Mouse (Mus musculus): Measurements from ENCODE around the gene Ech1. TPM values are rescaled to one million over a fixed set of nuclear protein-coding genes. Genes with fewer than 3 reads are reported as not detected.

Ech1 gene
- polyA plus RNA-seq, 1 experiment from 2014 or later: 69.1 TPM

- Histone ChIP-seq H3K4me3 (no peak overlapping the region), H3K4me1 (no peaks in the 10 kb centered on the region), H3K36me3 (ENCODE audit: poor library complexity, severe bottlenecking) (no peaks in the 10 kb centered on the region), H3K9me3 (replicated peaks) (no peaks in the 10 kb centered on the region), H3K27ac (no peak overlapping the region), H3K4me2 (no peak overlapping the region), H3K9ac (no peak overlapping the region), H3K27me3 (no peaks in the 10 kb centered on the region)
- ATAC-seq: no peak
- WGBS: 88% methylated on average over 9 of the region's 9 CpGs
Observed at GRCm38 (mm10) chr7:28838331-28838730, 13.3 kb downstream of the Ech1 start.

GRCm38 (mm10) chr7:28847273-28847672, 22.3 kb downstream of the Ech1 start:
- no peak overlapping the region for H3K9ac ChIP-seq
- ATAC-seq: no peak
- no peaks in the 10 kb centered on the region for H3K36me3 ChIP-seq (ENCODE audit: poor library complexity, severe bottlenecking)
- H3K4me2 ChIP-seq: no peak overlapping the region
- H3K27me3 ChIP-seq: no peaks in the 10 kb centered on the region
- no peak overlapping the region for H3K4me3 ChIP-seq
- H3K4me1 ChIP-seq: no peaks in the 10 kb centered on the region
- 87% methylated on average over 1 of the region's 1 CpGs for whole genome bisulfite sequencing
- no peaks in the 10 kb centered on the region; the same call in 1 of the 2 replicates for H3K9me3 ChIP-seq (replicated peaks)
- no peak overlapping the region for H3K27ac ChIP-seq

- no peak for ATAC-seq
- no peak overlapping the region for H3K27ac ChIP-seq
- H3K4me1 ChIP-seq: no peaks in the 10 kb centered on the region
- no peaks in the 10 kb centered on the region; the same call in 1 of the 2 replicates for H3K9me3 ChIP-seq (replicated peaks)
- H3K36me3 ChIP-seq (ENCODE audit: poor library complexity, severe bottlenecking): no peaks in the 10 kb centered on the region
- H3K4me2 ChIP-seq: no peak overlapping the region
- no peak overlapping the region for H3K9ac ChIP-seq
- 27% methylated on average over 1 of the region's 1 CpGs for WGBS
- no peak overlapping the region for H3K4me3 ChIP-seq
- no peaks in the 10 kb centered on the region for H3K27me3 ChIP-seq
Observed at GRCm38 (mm10) chr7:28849700-28850236, 24.8 kb downstream of the Ech1 start.

GRCm38 (mm10) chr7:28850642-28851041, 25.6 kb downstream of the Ech1 start:
- no peaks in the 10 kb centered on the region for H3K36me3 ChIP-seq (ENCODE audit: poor library complexity, severe bottlenecking)
- no peak overlapping the region for H3K4me3 ChIP-seq
- H3K27me3 ChIP-seq: no peaks in the 10 kb centered on the region
- no peaks in the 10 kb centered on the region for H3K4me1 ChIP-seq
- 82% methylated on average over 4 of the region's 4 CpGs for WGBS
- no peak for ATAC-seq
- H3K4me2 ChIP-seq: no peak overlapping the region
- no peak overlapping the region for H3K9ac ChIP-seq
- no peaks in the 10 kb centered on the region; the same call in 1 of the 2 replicates for H3K9me3 ChIP-seq (replicated peaks)
- no peak overlapping the region for H3K27ac ChIP-seq

- H3K9me3 ChIP-seq (replicated peaks): peaks cover 5% of the 10 kb centered on the region; the same call in 1 of the 2 replicates
- no peak overlapping the region for H3K4me3 ChIP-seq
- no peak overlapping the region for H3K27ac ChIP-seq
- no peak for ATAC-seq
- no peak overlapping the region for H3K9ac ChIP-seq
- WGBS: 91% methylated on average over 2 of the region's 2 CpGs
- no peaks in the 10 kb centered on the region for H3K27me3 ChIP-seq
- no peak overlapping the region for H3K4me2 ChIP-seq
- no peaks in the 10 kb centered on the region for H3K36me3 ChIP-seq (ENCODE audit: poor library complexity, severe bottlenecking)
- peaks cover 11% of the 10 kb centered on the region for H3K4me1 ChIP-seq
Observed at GRCm38 (mm10) chr7:28859953-28860352, 34.9 kb downstream of the Ech1 start.

- WGBS: 88% methylated on average over 6 of the region's 6 CpGs
- H3K27me3 ChIP-seq: no peaks in the 10 kb centered on the region
- no peak overlapping the region for H3K4me3 ChIP-seq
- no peak overlapping the region for H3K27ac ChIP-seq
- H3K4me2 ChIP-seq: no peak overlapping the region
- H3K4me1 ChIP-seq: peaks cover 15% of the 10 kb centered on the region
- H3K36me3 ChIP-seq (ENCODE audit: poor library complexity, severe bottlenecking): no peaks in the 10 kb centered on the region
- peaks cover 5% of the 10 kb centered on the region; the same call in 1 of the 2 replicates for H3K9me3 ChIP-seq (replicated peaks)
- ATAC-seq: no peak
- H3K9ac ChIP-seq: no peak overlapping the region
Observed at GRCm38 (mm10) chr7:28860898-28861297, 35.9 kb downstream of the Ech1 start.

- ATAC-seq: no peak
- peaks cover 17% of the 10 kb centered on the region for H3K4me1 ChIP-seq
- no peak overlapping the region for H3K27ac ChIP-seq
- no peak overlapping the region for H3K4me3 ChIP-seq
- no peak overlapping the region for H3K4me2 ChIP-seq
- no peaks in the 10 kb centered on the region for H3K27me3 ChIP-seq
- H3K9ac ChIP-seq: no peak overlapping the region
- H3K36me3 ChIP-seq (ENCODE audit: poor library complexity, severe bottlenecking): no peaks in the 10 kb centered on the region
- WGBS: 77% methylated on average over 15 of the region's 15 CpGs
- peaks cover 5% of the 10 kb centered on the region; the same call in 1 of the 2 replicates for H3K9me3 ChIP-seq (replicated peaks)
Observed at GRCm38 (mm10) chr7:28862817-28863499, 37.9 kb downstream of the Ech1 start.

GRCm38 (mm10) chr7:28863540-28863939, 38.5 kb downstream of the Ech1 start, which contains the start of gene Lgals7:
Gene Lgals7 (plus strand): TSS chr7:28863853.
- Histone ChIP-seq H3K36me3 (ENCODE audit: poor library complexity, severe bottlenecking) (no peaks in the 10 kb centered on the region), H3K9me3 (replicated peaks) (peaks cover 5% of the 10 kb centered on the region; the same call in 1 of the 2 replicates), H3K27ac (no peak within 1 kb of the TSS), H3K27me3 (no peaks in the 10 kb centered on the region), H3K4me3 (no peak within 1 kb of the TSS; the same call in 1 of the 2 replicates), H3K9ac (peak within 1 kb of the TSS; percentile 30; the same call in 1 of the 2 replicates), H3K4me2 (peak within 1 kb of the TSS; percentile 33; the same call in 1 of the 2 replicates), H3K4me1 (peaks cover 17% of the 10 kb centered on the region)
- no peak for ATAC-seq
- WGBS: 83% methylated on average over 6 of the region's 6 CpGs

GRCm38 (mm10) chr7:28864288-28864750, 39.3 kb downstream of the Ech1 start:
- ATAC-seq: no peak
- Histone ChIP-seq H3K4me2 (peak overlapping the region; percentile 33; the same call in 1 of the 2 replicates), H3K36me3 (ENCODE audit: poor library complexity, severe bottlenecking) (no peaks in the 10 kb centered on the region), H3K27me3 (no peaks in the 10 kb centered on the region), H3K9ac (peak overlapping the region; percentile 30; the same call in 1 of the 2 replicates), H3K4me1 (peaks cover 17% of the 10 kb centered on the region), H3K9me3 (replicated peaks) (peaks cover 5% of the 10 kb centered on the region; the same call in 1 of the 2 replicates), H3K27ac (no peak overlapping the region), H3K4me3 (no peak overlapping the region; the same call in 1 of the 2 replicates)
- WGBS: 43% methylated on average over 9 of the region's 9 CpGs

GRCm38 (mm10) chr7:28865481-28866300, 40.7 kb downstream of the Ech1 start:
- ATAC-seq: peak; percentile 53; the same call in 1 of the 2 replicates
- H3K4me2 ChIP-seq: peak overlapping the region; percentile 56
- peak overlapping the region; percentile 25 for H3K4me3 ChIP-seq
- H3K9me3 ChIP-seq (replicated peaks): peaks cover 4% of the 10 kb centered on the region; the same call in 1 of the 2 replicates
- WGBS: 48% methylated on average over 33 of the region's 33 CpGs
- H3K27ac ChIP-seq: no peak overlapping the region
- no peaks in the 10 kb centered on the region for H3K36me3 ChIP-seq (ENCODE audit: poor library complexity, severe bottlenecking)
- H3K27me3 ChIP-seq: no peaks in the 10 kb centered on the region
- H3K9ac ChIP-seq: peak overlapping the region; percentile 24; the same call in 1 of the 2 replicates
- peaks cover 17% of the 10 kb centered on the region for H3K4me1 ChIP-seq

- Histone ChIP-seq H3K9ac (no peak overlapping the region), H3K27me3 (no peaks in the 10 kb centered on the region), H3K4me3 (no peak overlapping the region), H3K9me3 (replicated peaks) (no peaks in the 10 kb centered on the region), H3K36me3 (ENCODE audit: poor library complexity, severe bottlenecking) (no peaks in the 10 kb centered on the region), H3K4me2 (no peak overlapping the region), H3K27ac (no peak overlapping the region), H3K4me1 (peaks cover 17% of the 10 kb centered on the region)
- 90% methylated on average over 28 of the region's 28 CpGs for WGBS
- ATAC-seq: no peak
Observed at GRCm38 (mm10) chr7:28866769-28867507, 41.9 kb downstream of the Ech1 start.
